Mouse (Mus musculus) forebrain, embryonic 16.5 days (tissue): Measurements from ENCODE around the gene Mdm4. TPM values are rescaled to one million over a fixed set of nuclear protein-coding genes. Genes with fewer than 3 reads are reported as not detected.
"Not testable (repeated sequence)": the region's sequence is repeated elsewhere in the genome, so short reads cannot be mapped to it uniquely, and the experiment has no call there.

Experiments
- ATAC-seq: fragments of 200-750 bp; cut with Nextera tagmentation; 2 replicates; pipeline ENCODE4 v1.8.0; 2017; ENCODE audit warnings: mild to moderate bottlenecking, moderate library complexity
- H3K27ac ChIP-seq: fragments of 300-500 bp; sonication (generic); 2 replicates; pipeline ENCODE4 v1.5.1; 2014; ENCODE audit warnings: low read length, control low read depth
- H3K27me3 ChIP-seq: fragments of 300-500 bp; sonication (generic); replicated peaks from 2 replicates; pipeline ENCODE4 v1.6.1; 2014; ENCODE audit warnings: low read length; ENCODE audit not compliant: control insufficient read depth, insufficient read depth
- H3K36me3 ChIP-seq: fragments of 300-500 bp; sonication (generic); 2 replicates; pipeline ENCODE4 v1.6.1; 2014; ENCODE audit not compliant: control insufficient read depth, insufficient read depth
- H3K4me1 ChIP-seq: fragments of 300-500 bp; sonication (generic); replicated peaks from 2 replicates; pipeline ENCODE4 v1.6.1; 2014; ENCODE audit warnings: low read length; ENCODE audit not compliant: control insufficient read depth, insufficient read depth
- H3K4me2 ChIP-seq: fragments of 300-500 bp; sonication (generic); 2 replicates; pipeline ENCODE4 v1.6.1; 2014; ENCODE audit warnings: mild to moderate bottlenecking, low read length, control low read depth
- H3K4me3 ChIP-seq: fragments of 300-500 bp; sonication (generic); replicated peaks from 2 replicates; pipeline ENCODE4 v1.5.1; 2014; ENCODE audit warnings: mild to moderate bottlenecking, low read length, control low read depth
- H3K9ac ChIP-seq: fragments of 300-500 bp; sonication (generic); replicated peaks from 2 replicates; pipeline ENCODE4 v1.6.1; 2014; ENCODE audit warnings: low read depth, low read length, control low read depth
- H3K9me3 ChIP-seq: fragments of 300-500 bp; sonication (generic); 2 replicates; pipeline ENCODE4 v1.6.1; 2016; ENCODE audit warnings: low read length; ENCODE audit not compliant: control insufficient read depth
- WGBS: fragments of 180-500 bp; shearing (Covaris S2); extraction: QIAGEN DNeasy Blood & Tissue Kit; methylation state at CpG from one replicate; pipeline ENCODE4 v1.1.7; 2014; 5-methylcytosine and 5-hydroxymethylcytosine counted together
- polyA plus RNA-seq: library from polyadenylated mRNA; unstranded; fragments of >200 nt; fragmentation: Nextera tagmentation; extraction: Ambion mirVana; gene quantifications from 2 replicates; pipeline ENCODE4 v1.2.1, GENCODE M21; 2015

Gene Mdm4
- polyA plus RNA-seq, 1 experiment from 2014 or later: 50.6 TPM

- H3K4me3 ChIP-seq: no peak overlapping the region
- no peak overlapping the region for H3K9ac ChIP-seq
- H3K9me3 ChIP-seq: no peaks in the 10 kb centered on the region
- H3K4me1 ChIP-seq: no peaks in the 10 kb centered on the region
- WGBS: 97% methylated on average over 9 of the region's 9 CpGs
- H3K36me3 ChIP-seq: peaks cover 15% of the 10 kb centered on the region
- no peak overlapping the region for H3K27ac ChIP-seq
- H3K27me3 ChIP-seq: no peaks in the 10 kb centered on the region
- no peak overlapping the region for H3K4me2 ChIP-seq
- no peak for ATAC-seq
These were observed 13.5 kb downstream of the Mdm4 start for GRCm38 (mm10) chr1:133016775-133017428.

GRCm38 (mm10) chr1:133014196-133014595 is 16.2 kb downstream of the Mdm4 start:
- H3K9ac ChIP-seq: no peak overlapping the region
- ATAC-seq: no peak
- H3K4me1 ChIP-seq: no peaks in the 10 kb centered on the region
- H3K27me3 ChIP-seq: no peaks in the 10 kb centered on the region
- no peaks in the 10 kb centered on the region for H3K9me3 ChIP-seq
- peaks cover 24% of the 10 kb centered on the region for H3K36me3 ChIP-seq
- H3K27ac ChIP-seq: no peak overlapping the region
- H3K4me3 ChIP-seq: no peak overlapping the region
- no peak overlapping the region for H3K4me2 ChIP-seq
- 97% methylated on average over 1 of the region's 1 CpGs for WGBS

GRCm38 (mm10) chr1:133013331-133013730 is 17.0 kb downstream of the Mdm4 start:
- no peak for ATAC-seq
- Histone ChIP-seq H3K4me1 (no peaks in the 10 kb centered on the region), H3K4me2 (no peak overlapping the region), H3K27me3 (no peaks in the 10 kb centered on the region), H3K27ac (no peak overlapping the region), H3K36me3 (peaks cover 20% of the 10 kb centered on the region), H3K9me3 (no peaks in the 10 kb centered on the region), H3K4me3 (no peak overlapping the region), H3K9ac (no peak overlapping the region)

GRCm38 (mm10) chr1:133011955-133012841 is 18.2 kb downstream of the Mdm4 start:
- no peak for ATAC-seq
- Histone ChIP-seq H3K27me3 (no peaks in the 10 kb centered on the region), H3K36me3 (peaks cover 17% of the 10 kb centered on the region; the same call in 1 of the 2 replicates), H3K4me1 (no peaks in the 10 kb centered on the region), H3K4me2 (no peak overlapping the region), H3K27ac (no peak overlapping the region), H3K9ac (no peak overlapping the region), H3K4me3 (no peak overlapping the region), H3K9me3 (no peaks in the 10 kb centered on the region)
- 93% methylated on average over 12 of the region's 13 CpGs for WGBS

- H3K27me3 ChIP-seq: no peaks in the 10 kb centered on the region
- WGBS: 88% methylated on average over 3 of the region's 3 CpGs
- H3K27ac ChIP-seq: no peak overlapping the region
- no peak overlapping the region for H3K4me3 ChIP-seq
- no peaks in the 10 kb centered on the region for H3K4me1 ChIP-seq
- no peaks in the 10 kb centered on the region for H3K9me3 ChIP-seq
- no peak overlapping the region for H3K9ac ChIP-seq
- H3K4me2 ChIP-seq: no peak overlapping the region
- no peak for ATAC-seq
- peaks cover 19% of the 10 kb centered on the region for H3K36me3 ChIP-seq
These were observed 23.8 kb downstream of the Mdm4 start for GRCm38 (mm10) chr1:133006571-133006970.

GRCm38 (mm10) chr1:133000347-133000746 is 30.0 kb downstream of the Mdm4 start:
- no peak overlapping the region for H3K4me3 ChIP-seq
- WGBS: 96% methylated on average over 6 of the region's 6 CpGs
- H3K9ac ChIP-seq: no peak overlapping the region
- ATAC-seq: no peak
- no peak overlapping the region for H3K4me2 ChIP-seq
- peaks cover 29% of the 10 kb centered on the region for H3K36me3 ChIP-seq
- H3K9me3 ChIP-seq: no peaks in the 10 kb centered on the region
- no peaks in the 10 kb centered on the region for H3K4me1 ChIP-seq
- no peaks in the 10 kb centered on the region for H3K27me3 ChIP-seq
- no peak overlapping the region for H3K27ac ChIP-seq

- ATAC-seq: no peak
- Histone ChIP-seq H3K27ac (no peak overlapping the region), H3K4me3 (no peak overlapping the region), H3K27me3 (no peaks in the 10 kb centered on the region), H3K36me3 (peaks cover 32% of the 10 kb centered on the region), H3K9ac (no peak overlapping the region), H3K9me3 (no peaks in the 10 kb centered on the region), H3K4me1 (no peaks in the 10 kb centered on the region), H3K4me2 (no peak overlapping the region)
- 80% methylated on average over 7 of the region's 7 CpGs for WGBS
These were observed 38.8 kb downstream of the Mdm4 start for GRCm38 (mm10) chr1:132991580-132991979.

- Histone ChIP-seq H3K4me2 (no peak overlapping the region), H3K9ac (no peak overlapping the region), H3K4me3 (no peak overlapping the region), H3K36me3 (peaks cover 30% of the 10 kb centered on the region), H3K27ac (no peak overlapping the region), H3K27me3 (no peaks in the 10 kb centered on the region), H3K4me1 (no peaks in the 10 kb centered on the region), H3K9me3 (no peaks in the 10 kb centered on the region)
- WGBS: 99% methylated on average over 3 of the region's 3 CpGs
- no peak for ATAC-seq
These were observed 39.6 kb downstream of the Mdm4 start for GRCm38 (mm10) chr1:132990733-132991132.

- H3K9ac ChIP-seq, ATAC-seq, H3K4me2 ChIP-seq, H3K4me3 ChIP-seq, H3K27ac ChIP-seq, H3K4me1 ChIP-seq, H3K9me3 ChIP-seq, H3K27me3 ChIP-seq: not testable (repeated sequence)
- 89% methylated on average over 12 of the region's 12 CpGs for WGBS
- peaks cover 36% of the 10 kb centered on the region for H3K36me3 ChIP-seq
These were observed 41.6 kb downstream of the Mdm4 start for GRCm38 (mm10) chr1:132988556-132989459.
